Mouse (Mus musculus) lung, embryonic 15.5 days (tissue): ENCODE results near the gene Ip6k1. TPM values are rescaled to one million over a fixed set of nuclear protein-coding genes. Genes with fewer than 3 reads are reported as not detected.

Experiments used
- ATAC-seq: fragments of 200-750 bp; cut with Nextera tagmentation; 2 replicates; pipeline ENCODE4 v1.8.0; 2017; ENCODE audit warnings: moderate number of reproducible peaks, borderline replicate concordance; ENCODE audit not compliant: low FRiP score, low TSS enrichment; ENCODE audit errors: extremely low read depth
- H3K27ac ChIP-seq: fragments of 300-500 bp; sonication (generic); 2 replicates; pipeline ENCODE4 v1.5.1; 2015; ENCODE audit warnings: moderate library complexity, mild to moderate bottlenecking, inconsistent platforms
- H3K27me3 ChIP-seq: fragments of 300-500 bp; sonication (generic); 2 replicates; pipeline ENCODE4 v1.6.1; 2015; ENCODE audit warnings: inconsistent platforms
- H3K36me3 ChIP-seq: fragments of 300-500 bp; sonication (generic); 2 replicates; pipeline ENCODE4 v1.6.1; 2015; ENCODE audit warnings: inconsistent platforms
- H3K4me1 ChIP-seq: fragments of 300-500 bp; sonication (generic); 2 replicates; pipeline ENCODE4 v1.6.1; 2015; ENCODE audit warnings: inconsistent platforms
- H3K4me2 ChIP-seq: fragments of 300-500 bp; sonication (generic); 2 replicates; pipeline ENCODE4 v1.6.1; 2015; ENCODE audit warnings: inconsistent platforms, mild to moderate bottlenecking, moderate library complexity
- H3K4me3 ChIP-seq: fragments of 300-500 bp; sonication (generic); 2 replicates; pipeline ENCODE4 v1.5.1; 2015; ENCODE audit warnings: mild to moderate bottlenecking, inconsistent platforms
- H3K9ac ChIP-seq: fragments of 300-500 bp; sonication (generic); 2 replicates; pipeline ENCODE4 v1.6.1; 2015; ENCODE audit warnings: inconsistent platforms
- H3K9me3 ChIP-seq: fragments of 300-500 bp; sonication (generic); 2 replicates; pipeline ENCODE4 v1.6.1; 2016; ENCODE audit warnings: inconsistent platforms
- WGBS: fragments of 180-500 bp; shearing (Covaris S2); methylation state at CpG from one replicate; pipeline ENCODE4 v1.1.7; 2015; 5-methylcytosine and 5-hydroxymethylcytosine counted together
- polyA plus RNA-seq: library from polyadenylated mRNA; unstranded; fragments of >200 nt; fragmentation: Nextera tagmentation; extraction: Ambion mirVana; gene quantifications from 2 replicates; pipeline ENCODE4 v1.2.1, GENCODE M21; 2015

Ip6k1 gene
- polyA plus RNA-seq, 1 experiment from 2014 or later: 53.7 TPM

DNA sequence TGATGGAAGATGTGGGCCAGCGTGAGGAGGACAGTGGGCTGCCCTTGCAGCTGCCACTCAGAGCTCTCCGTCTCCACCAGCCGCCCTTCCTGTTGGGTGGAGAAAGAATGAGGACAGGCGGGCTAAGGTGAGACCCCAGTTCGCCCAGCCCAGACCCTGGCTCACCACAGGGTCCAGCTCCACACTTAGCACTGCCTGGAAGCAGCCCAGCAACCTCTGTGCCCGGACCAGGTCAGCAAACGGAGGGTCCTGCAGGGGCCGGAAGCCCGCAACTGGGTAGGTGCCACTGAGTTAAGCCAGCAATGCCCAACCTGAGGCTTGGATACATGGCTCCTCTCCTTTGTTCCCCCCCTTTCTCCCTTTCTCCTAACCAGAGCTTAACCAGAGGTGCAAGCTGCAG, 66.7 kb downstream of the Ip6k1 start:
- H3K4me3 ChIP-seq: no peak overlapping the region
- H3K4me1 ChIP-seq: 0 out of 2 replicates have a peak, but pooled peaks cover 3% of the 10 kb centered on the region
- no peak for ATAC-seq
- H3K4me2 ChIP-seq: no peak overlapping the region
- H3K27me3 ChIP-seq: no peaks in the 10 kb centered on the region
- H3K36me3 ChIP-seq: peaks cover 13% of the 10 kb centered on the region; the same call in 1 of the 2 replicates
- H3K27ac ChIP-seq: no peak overlapping the region
- 86% methylated on average over 9 of the region's 9 CpGs for WGBS
- H3K9ac ChIP-seq: no peak overlapping the region
- no peaks in the 10 kb centered on the region for H3K9me3 ChIP-seq

DNA sequence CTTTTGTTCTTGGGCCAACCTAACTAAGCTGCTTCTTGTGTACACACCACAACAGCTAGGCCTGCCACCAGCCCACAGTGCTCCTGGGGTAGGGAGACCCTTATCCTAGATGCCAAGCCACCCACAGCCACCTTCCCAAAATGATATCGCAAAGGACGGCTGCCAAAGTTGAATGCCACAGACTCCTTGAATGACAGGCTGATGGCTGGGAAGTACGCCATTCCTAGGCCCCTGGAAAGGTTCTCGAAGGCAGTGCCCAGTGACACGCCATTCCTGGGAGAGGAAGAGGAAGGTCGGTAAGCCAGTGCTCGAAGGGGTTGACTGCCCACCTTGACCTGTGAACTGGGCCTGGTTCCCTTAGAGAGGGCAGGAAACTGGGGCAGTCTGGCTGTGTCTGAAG, 67.2 kb downstream of the Ip6k1 start:
- WGBS: 69% methylated on average over 7 of the region's 7 CpGs
- no peak for ATAC-seq
- Histone ChIP-seq H3K36me3 (peaks cover 13% of the 10 kb centered on the region; the same call in 1 of the 2 replicates), H3K27ac (no peak overlapping the region), H3K27me3 (no peaks in the 10 kb centered on the region), H3K9ac (no peak overlapping the region), H3K4me3 (no peak overlapping the region), H3K4me2 (no peak overlapping the region), H3K9me3 (no peaks in the 10 kb centered on the region), H3K4me1 (0 out of 2 replicates have a peak, but pooled peaks cover 3% of the 10 kb centered on the region)

DNA sequence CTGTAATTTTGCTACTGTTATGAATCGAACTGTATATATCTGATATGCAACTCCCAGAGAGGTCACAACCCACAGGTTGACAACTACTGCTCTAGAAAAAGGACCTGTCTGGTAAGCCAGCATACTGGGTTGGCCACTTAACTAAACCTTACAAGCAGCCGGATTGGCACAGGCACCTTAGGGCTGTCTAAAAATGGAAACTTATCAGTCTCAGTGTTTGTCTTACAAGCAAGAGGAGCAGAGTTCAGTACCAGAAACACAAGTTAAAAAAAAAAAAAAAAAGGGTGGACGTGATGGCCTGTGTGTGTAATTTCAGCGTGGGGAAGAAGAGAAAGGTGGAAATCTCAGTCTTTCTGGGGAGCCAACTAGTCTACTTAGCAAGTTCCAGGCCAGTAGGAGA, 69.5 kb downstream of the Ip6k1 start:
- ATAC-seq: no peak
- Histone ChIP-seq H3K4me2 (no peak overlapping the region), H3K9me3 (no peaks in the 10 kb centered on the region), H3K4me1 (0 out of 2 replicates have a peak, but pooled peaks cover 3% of the 10 kb centered on the region), H3K27ac (no peak overlapping the region), H3K27me3 (no peaks in the 10 kb centered on the region), H3K4me3 (no peak overlapping the region), H3K36me3 (peaks cover 9% of the 10 kb centered on the region; the same call in 1 of the 2 replicates), H3K9ac (no peak overlapping the region)
- 72% methylated on average over 4 of the region's 4 CpGs for WGBS

DNA sequence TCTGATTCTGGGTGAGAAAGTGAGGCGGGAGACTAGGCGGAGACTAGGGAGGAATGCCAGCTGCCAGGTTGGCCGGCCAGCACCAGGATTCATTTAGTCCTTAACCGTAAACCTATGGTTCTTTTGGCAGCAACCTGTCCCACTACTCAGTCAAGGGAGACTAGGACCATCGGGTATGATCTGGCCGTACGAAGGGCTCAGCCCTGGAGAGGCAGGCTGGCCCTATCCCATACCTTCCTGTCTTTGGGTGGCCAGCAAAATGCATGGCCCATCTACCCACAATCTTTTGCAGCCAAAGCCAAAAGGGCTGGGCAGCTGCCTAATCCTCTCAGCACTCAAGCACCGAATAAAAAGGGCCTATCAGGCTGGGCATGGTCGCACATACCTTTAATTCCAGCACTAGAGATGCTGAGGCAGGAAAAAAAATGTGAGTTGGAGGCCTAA, 70.2 kb downstream of the Ip6k1 start:
- H3K4me1 ChIP-seq: 0 out of 2 replicates have a peak, but pooled peaks cover 3% of the 10 kb centered on the region
- ATAC-seq: no peak
- no peaks in the 10 kb centered on the region for H3K9me3 ChIP-seq
- no peaks in the 10 kb centered on the region for H3K27me3 ChIP-seq
- H3K9ac ChIP-seq: no peak overlapping the region
- H3K4me3 ChIP-seq: no peak overlapping the region
- no peak overlapping the region for H3K4me2 ChIP-seq
- WGBS: 56% methylated on average over 9 of the region's 9 CpGs
- H3K36me3 ChIP-seq: peaks cover 9% of the 10 kb centered on the region; the same call in 1 of the 2 replicates
- H3K27ac ChIP-seq: 0 out of 2 replicates have a peak overlapping the region, but pooled peaks have one; percentile 19

DNA sequence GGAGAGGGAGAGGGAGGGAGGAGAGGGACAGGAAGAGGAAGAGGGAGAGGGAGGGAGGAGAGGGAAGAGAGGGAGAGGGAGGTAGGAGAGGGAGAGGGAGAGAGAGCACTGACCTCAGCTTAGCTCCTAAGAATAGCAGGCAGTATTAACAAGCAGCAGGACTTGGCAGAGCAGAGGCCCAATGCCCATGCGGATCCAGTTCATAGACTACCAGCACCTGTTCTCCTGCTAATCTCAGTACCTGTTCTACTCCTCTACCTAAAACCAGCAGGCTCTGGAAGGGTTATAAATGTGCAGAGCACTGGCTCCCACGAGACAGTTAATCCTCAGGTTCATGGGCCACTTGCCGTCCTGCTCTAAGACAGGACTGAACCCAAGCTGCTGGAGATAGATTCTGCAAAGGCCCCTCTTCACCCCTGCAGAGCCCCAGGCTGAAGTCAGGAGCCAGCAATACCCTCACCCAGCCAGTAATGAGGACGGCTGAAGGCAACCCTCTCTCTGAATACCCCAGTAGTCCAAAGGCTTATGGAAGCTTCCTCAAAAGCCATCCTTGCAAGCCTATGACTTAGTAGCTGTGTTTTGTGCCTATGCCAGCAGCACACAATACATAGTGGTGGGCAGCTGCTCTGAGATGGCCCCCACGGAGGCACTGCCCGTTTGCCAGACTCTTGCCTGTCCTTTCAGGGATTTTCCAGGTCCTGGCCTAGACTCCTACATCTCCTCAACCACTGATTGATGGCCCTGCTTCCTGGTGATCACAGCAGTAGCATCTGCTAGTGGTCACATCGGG, 71.0 kb downstream of the Ip6k1 start:
- ATAC-seq: no peak
- H3K27ac ChIP-seq: no peak overlapping the region
- H3K4me1 ChIP-seq: peaks cover 7% of the 10 kb centered on the region
- 58% methylated on average over 7 of the region's 7 CpGs for WGBS
- no peak overlapping the region for H3K4me2 ChIP-seq
- peaks cover 9% of the 10 kb centered on the region; the same call in 1 of the 2 replicates for H3K36me3 ChIP-seq
- no peaks in the 10 kb centered on the region for H3K27me3 ChIP-seq
- no peaks in the 10 kb centered on the region for H3K9me3 ChIP-seq
- H3K4me3 ChIP-seq: no peak overlapping the region
- H3K9ac ChIP-seq: no peak overlapping the region

DNA sequence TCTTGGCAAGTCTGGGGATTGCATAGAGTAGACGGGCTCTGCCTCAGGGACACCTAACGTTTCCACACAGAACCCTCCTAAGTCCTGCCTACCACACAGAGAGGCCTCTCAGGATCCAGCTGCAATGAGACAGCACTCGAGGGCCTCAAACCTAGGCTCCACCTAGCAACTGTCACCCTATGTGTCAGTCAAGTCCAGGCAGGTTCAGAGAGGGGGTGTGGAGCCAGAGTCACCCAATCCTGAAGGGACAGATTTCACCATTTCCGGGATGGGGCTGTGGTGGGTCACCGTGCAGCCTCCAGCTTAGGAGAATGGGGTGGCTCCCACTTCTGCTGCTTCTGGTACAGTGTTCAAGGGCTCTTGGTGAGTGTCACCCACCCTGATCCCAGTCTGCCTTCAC, 77.9 kb downstream of the Ip6k1 start, which contains the start of gene Mst1:
Gene Mst1 (plus strand): TSS at position 269 of the 400 bp plus-strand sequence.
- no peaks in the 10 kb centered on the region for H3K9me3 ChIP-seq
- H3K9ac ChIP-seq: peak within 1 kb of the TSS; percentile 86
- peaks cover 11% of the 10 kb centered on the region; the same call in 1 of the 2 replicates for H3K36me3 ChIP-seq
- 61% methylated on average over 5 of the region's 5 CpGs for WGBS
- peaks cover 34% of the 10 kb centered on the region for H3K27me3 ChIP-seq
- H3K4me3 ChIP-seq: peak within 1 kb of the TSS; percentile 69
- H3K4me1 ChIP-seq: peaks cover 21% of the 10 kb centered on the region
- no peak within 1 kb of the TSS for H3K27ac ChIP-seq
- peak within 1 kb of the TSS; percentile 82 for H3K4me2 ChIP-seq
- ATAC-seq: no peak

DNA sequence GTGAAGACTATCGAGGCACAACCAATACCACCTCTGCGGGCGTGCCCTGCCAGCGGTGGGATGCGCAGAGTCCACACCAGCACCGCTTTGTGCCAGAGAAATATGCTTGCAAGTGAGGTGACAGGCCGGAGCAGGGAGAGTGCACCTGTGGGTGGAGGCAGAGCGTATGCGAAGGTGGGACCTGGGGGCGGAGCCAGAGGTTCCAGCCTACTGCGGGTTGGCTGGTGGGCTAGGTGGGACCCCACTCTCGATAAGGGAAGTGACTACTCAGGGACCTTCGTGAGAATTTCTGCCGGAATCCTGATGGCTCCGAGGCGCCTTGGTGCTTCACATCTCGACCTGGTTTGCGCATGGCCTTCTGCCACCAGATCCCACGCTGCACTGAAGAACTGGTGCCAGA, 80.2 kb downstream of the Ip6k1 start:
- Histone ChIP-seq H3K9ac (no peak overlapping the region), H3K4me3 (peak overlapping the region; percentile 19)
- ATAC-seq: no peak

DNA sequence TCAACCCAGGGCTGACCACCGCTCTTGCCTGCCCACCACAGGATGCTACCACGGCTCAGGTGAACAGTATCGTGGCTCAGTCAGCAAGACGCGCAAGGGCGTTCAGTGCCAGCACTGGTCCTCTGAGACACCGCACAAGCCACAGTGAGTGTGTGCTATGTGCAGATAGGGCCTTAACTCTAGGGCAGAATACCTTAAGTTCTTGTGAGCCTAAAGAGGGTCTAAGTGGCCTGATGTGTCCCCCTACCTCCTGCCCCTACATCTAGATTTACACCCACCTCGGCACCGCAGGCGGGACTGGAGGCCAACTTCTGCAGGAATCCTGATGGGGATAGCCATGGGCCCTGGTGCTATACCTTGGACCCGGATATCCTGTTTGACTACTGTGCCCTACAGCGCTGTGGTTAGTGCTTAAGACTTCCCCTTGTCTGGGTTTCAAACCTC, 80.7 kb downstream of the Ip6k1 start, which contains the start of gene Rnf123:
Gene Rnf123 (minus strand): TSS at position 359 of the 444 bp plus-strand sequence.
- 26% methylated on average over 12 of the region's 12 CpGs for WGBS
- H3K4me2 ChIP-seq: peak within 1 kb of the TSS; percentile 49
- H3K9me3 ChIP-seq: no peaks in the 10 kb centered on the region
- H3K4me1 ChIP-seq: peaks cover 16% of the 10 kb centered on the region
- peaks cover 34% of the 10 kb centered on the region for H3K27me3 ChIP-seq
- no peak within 1 kb of the TSS for H3K27ac ChIP-seq
- H3K9ac ChIP-seq: no peak within 1 kb of the TSS
- H3K4me3 ChIP-seq: peak within 1 kb of the TSS; percentile 19
- H3K36me3 ChIP-seq: peaks cover 38% of the 10 kb centered on the region
- no peak for ATAC-seq

More for the DNA sequence above, 80.2 kb downstream of the Ip6k1 start:
- H3K4me2 ChIP-seq: peak overlapping the region; percentile 49
- peaks cover 33% of the 10 kb centered on the region for H3K36me3 ChIP-seq
- no peak overlapping the region for H3K27ac ChIP-seq
- H3K4me1 ChIP-seq: peaks cover 21% of the 10 kb centered on the region
- WGBS: 4% methylated on average over 19 of the region's 19 CpGs
- H3K27me3 ChIP-seq: peaks cover 34% of the 10 kb centered on the region
- no peaks in the 10 kb centered on the region for H3K9me3 ChIP-seq

DNA sequence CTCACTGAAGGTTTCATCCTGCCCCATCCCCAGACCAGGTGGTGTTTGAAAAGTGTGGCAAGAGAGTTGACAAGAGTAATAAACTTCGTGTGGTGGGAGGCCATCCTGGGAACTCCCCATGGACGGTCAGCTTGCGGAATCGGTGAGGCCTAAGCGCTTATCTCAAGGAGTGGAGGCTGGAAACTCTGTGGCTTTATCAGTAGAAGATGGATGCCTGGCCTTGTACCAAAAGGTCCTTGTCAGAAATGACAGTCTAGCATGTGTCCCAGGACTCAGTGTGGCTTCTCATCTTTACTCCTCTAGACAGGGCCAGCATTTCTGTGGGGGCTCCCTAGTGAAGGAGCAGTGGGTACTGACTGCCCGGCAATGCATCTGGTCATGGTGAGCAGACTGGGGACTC, 81.3 kb downstream of the Ip6k1 start:
- no peaks in the 10 kb centered on the region for H3K9me3 ChIP-seq
- H3K36me3 ChIP-seq: peaks cover 42% of the 10 kb centered on the region
- no peak for ATAC-seq
- H3K4me2 ChIP-seq: no peak overlapping the region
- no peak overlapping the region for H3K27ac ChIP-seq
- no peak overlapping the region for H3K4me3 ChIP-seq
- no peak overlapping the region for H3K9ac ChIP-seq
- peaks cover 11% of the 10 kb centered on the region for H3K4me1 ChIP-seq
- peaks cover 34% of the 10 kb centered on the region for H3K27me3 ChIP-seq
- WGBS: 42% methylated on average over 6 of the region's 6 CpGs

DNA sequence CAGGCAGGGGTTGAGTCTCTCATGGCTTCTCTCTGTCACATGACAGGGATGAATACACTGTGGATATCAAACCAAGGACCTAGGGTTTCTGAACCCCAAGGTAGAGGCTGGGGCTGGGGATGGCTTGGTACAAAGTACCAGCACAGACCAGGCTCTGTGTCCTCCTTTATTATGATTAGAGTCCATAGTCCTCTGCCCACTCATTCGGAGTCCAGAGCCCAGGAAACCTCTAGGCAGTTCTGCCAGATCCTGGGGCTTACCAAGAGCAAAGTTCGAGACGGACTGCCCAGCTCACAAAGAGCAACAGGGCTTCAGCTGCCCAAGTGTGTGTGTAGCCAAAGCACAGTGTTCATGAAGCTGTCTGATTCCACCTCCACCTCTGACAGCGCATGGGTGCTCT, 83.0 kb downstream of the Ip6k1 start:
- Histone ChIP-seq H3K9me3 (no peaks in the 10 kb centered on the region), H3K27ac (no peak overlapping the region), H3K4me3 (no peak overlapping the region), H3K27me3 (peaks cover 34% of the 10 kb centered on the region), H3K9ac (no peak overlapping the region), H3K36me3 (peaks cover 59% of the 10 kb centered on the region), H3K4me1 (0 out of 2 replicates have a peak, but pooled peaks cover 5% of the 10 kb centered on the region), H3K4me2 (no peak overlapping the region)
- WGBS: 92% methylated on average over 4 of the region's 4 CpGs
- ATAC-seq: no peak

DNA sequence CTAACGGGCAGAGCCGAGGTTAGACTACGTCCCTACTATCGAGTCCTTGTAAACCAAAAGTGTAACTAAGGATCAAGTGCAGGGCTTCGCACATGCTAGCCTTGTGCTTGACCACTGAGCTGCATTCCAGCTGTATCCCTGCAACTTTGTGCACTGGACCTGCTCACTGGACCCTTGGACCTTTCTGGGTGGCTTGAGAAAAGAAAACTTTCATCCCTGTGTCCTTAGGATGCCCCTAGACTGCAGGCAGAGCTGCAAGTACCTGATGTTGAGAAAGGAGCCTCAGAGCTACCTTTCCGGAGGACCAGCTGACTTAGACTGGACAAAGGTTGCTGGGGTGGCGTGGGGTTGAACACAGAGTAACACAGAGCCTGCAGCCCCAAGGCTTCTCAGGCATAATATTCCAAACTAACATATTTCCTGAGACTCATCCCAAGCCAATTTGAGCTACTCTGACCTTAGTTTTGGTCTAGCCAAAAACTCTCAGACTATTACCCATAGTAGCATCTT, 88.4 kb downstream of the Ip6k1 start:
- ATAC-seq: no peak
- H3K9ac ChIP-seq: no peak overlapping the region
- peaks cover 18% of the 10 kb centered on the region for H3K4me1 ChIP-seq
- no peak overlapping the region for H3K4me2 ChIP-seq
- H3K4me3 ChIP-seq: no peak overlapping the region
- H3K36me3 ChIP-seq: peaks cover 54% of the 10 kb centered on the region
- no peaks in the 10 kb centered on the region for H3K27me3 ChIP-seq
- 93% methylated on average over 7 of the region's 7 CpGs for WGBS
- no peaks in the 10 kb centered on the region for H3K9me3 ChIP-seq
- no peak overlapping the region for H3K27ac ChIP-seq

DNA sequence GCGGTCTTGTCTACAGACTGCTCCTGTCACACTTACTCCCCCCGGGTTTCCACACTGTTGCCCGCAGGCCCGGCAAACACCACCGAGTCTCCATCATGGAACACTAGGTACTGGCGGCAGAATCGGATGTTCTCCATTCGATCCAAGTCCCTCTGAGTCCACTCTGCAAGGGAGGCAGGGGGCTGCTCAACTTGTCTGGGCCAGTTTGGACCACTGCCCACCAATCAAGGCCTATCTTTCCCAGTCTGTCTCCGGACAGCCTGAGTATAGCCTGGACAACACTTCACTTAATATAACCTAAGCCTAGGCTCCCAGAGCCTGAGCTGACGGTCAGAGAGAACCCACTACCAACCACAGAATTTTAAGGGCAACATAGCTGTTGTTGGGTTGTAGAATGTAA, 91.3 kb downstream of the Ip6k1 start:
- Histone ChIP-seq H3K36me3 (peaks cover 28% of the 10 kb centered on the region), H3K4me3 (peak overlapping the region; percentile 71), H3K27me3 (no peaks in the 10 kb centered on the region), H3K4me2 (peak overlapping the region; percentile 99), H3K9ac (peak overlapping the region; percentile 72), H3K27ac (peak overlapping the region; percentile 82; the same call in 1 of the 2 replicates), H3K4me1 (peaks cover 18% of the 10 kb centered on the region), H3K9me3 (no peaks in the 10 kb centered on the region)
- ATAC-seq: no peak
- 63% methylated on average over 10 of the region's 10 CpGs for WGBS
